Mouse (Mus musculus) spleen, adult 2 months (tissue): Measurements from ENCODE around the gene Gm30191. TPM values are rescaled to one million over a fixed set of nuclear protein-coding genes. Genes with fewer than 3 reads are reported as not detected.

ENCODE experiments used
- DNase-seq, 2 experiments: peaks; one replicate each; pipeline versions ENCODE4 v3.0.0 to v3.0.0-alpha.2; 2012 to 2021; ENCODE audit warnings: low spot score in 2 of 2, low read depth in 1 of 2
- H3K27ac ChIP-seq: fragments of 200-500 bp; 2 replicates; pipeline ENCODE4 v1.5.1; 2012; ENCODE audit warnings: low read length, inconsistent platforms; ENCODE audit not compliant: insufficient read depth
- H3K27me3 ChIP-seq: fragments of 200-500 bp; 2 replicates; pipeline ENCODE4 v1.6.1; 2012; ENCODE audit warnings: mild to moderate bottlenecking, moderate library complexity, low read length, inconsistent platforms; ENCODE audit not compliant: control insufficient read depth, insufficient read depth
- H3K36me3 ChIP-seq: fragments of 200-500 bp; 2 replicates; pipeline ENCODE4 v1.6.1; 2012; ENCODE audit warnings: mild to moderate bottlenecking, low read length, inconsistent platforms; ENCODE audit not compliant: control insufficient read depth, insufficient read depth
- H3K4me1 ChIP-seq: fragments of 200-500 bp; 2 replicates; pipeline ENCODE4 v1.6.1; 2011; ENCODE audit warnings: inconsistent platforms; ENCODE audit not compliant: control insufficient read depth, insufficient read depth, insufficient read length
- H3K4me3 ChIP-seq: fragments of 200-500 bp; 2 replicates; pipeline ENCODE4 v1.5.1; 2011; ENCODE audit warnings: mild to moderate bottlenecking, inconsistent platforms; ENCODE audit not compliant: insufficient read depth, insufficient read length; ENCODE audit errors: extremely low read depth
- CTCF ChIP-seq: fragments of 200-500 bp; IDR thresholded peaks from 2 replicates; pipeline ENCODE4 v1.5.1; 2011; ENCODE audit warnings: mild to moderate bottlenecking, inconsistent platforms; ENCODE audit not compliant: insufficient read depth, insufficient read length, insufficient replicate concordance; ENCODE audit errors: extremely low read depth
- POLR2A ChIP-seq: fragments of 200-500 bp; IDR thresholded peaks from 2 replicates; pipeline ENCODE4 v1.6.1; 2011; ENCODE audit warnings: low read depth, low read length, inconsistent platforms
- WGBS: fragments of 180-500 bp; shearing (Covaris S2); methylation state at CpG from one replicate; pipeline ENCODE4 v1.1.7; 2018; 5-methylcytosine and 5-hydroxymethylcytosine counted together
- polyA plus RNA-seq: library from polyadenylated mRNA; depleted of rRNA; stranded (reverse); fragments of >200 nt; gene quantifications from 2 replicates; pipeline ENCODE4 v1.2.3, GENCODE M21; 2012

Gm30191 gene
- polyA plus RNA-seq, 1 experiment = not detected

- 90% methylated on average over 7 of the region's 7 CpGs for WGBS
Measured at GRCm38 (mm10) chr4:134271979-134272378, 25.2 kb downstream of the Gm30191 start.

GRCm38 (mm10) chr4:134272731-134273416 is 26.1 kb downstream of the Gm30191 start:
- Histone ChIP-seq H3K4me3 (0 out of 2 replicates have a peak overlapping the region, but pooled peaks have one; percentile 11), H3K27me3 (no peaks in the 10 kb centered on the region), H3K36me3 (0 out of 2 replicates have a peak, but pooled peaks cover 2% of the 10 kb centered on the region), H3K4me1 (peaks cover 7% of the 10 kb centered on the region; the same call in 1 of the 2 replicates), H3K27ac (no peak overlapping the region)
- 5% methylated on average over 12 of the region's 13 CpGs for WGBS
- TF ChIP-seq CTCF (no peak), POLR2A (no peak)
- DNase-seq = no peak

More at GRCm38 (mm10) chr4:134271979-134272378, 25.2 kb downstream of the Gm30191 start:
- no peak for DNase-seq
- no peak overlapping the region for H3K27ac ChIP-seq
- H3K27me3 ChIP-seq = no peaks in the 10 kb centered on the region
- H3K4me1 ChIP-seq = peaks cover 7% of the 10 kb centered on the region; the same call in 1 of the 2 replicates
- H3K4me3 ChIP-seq = no peak overlapping the region
- TF ChIP-seq POLR2A (no peak), CTCF (no peak)
- 0 out of 2 replicates have a peak, but pooled peaks cover 2% of the 10 kb centered on the region for H3K36me3 ChIP-seq

- H3K27ac ChIP-seq = peak overlapping the region; percentile 54
- peak; percentile 8; the same call in 1 of the 2 replicates for TF ChIP-seq POLR2A
- TF ChIP-seq CTCF = no peak
- peaks cover 6% of the 10 kb centered on the region for H3K36me3 ChIP-seq
- H3K4me1 ChIP-seq = peaks cover 7% of the 10 kb centered on the region; the same call in 1 of the 2 replicates
- no peaks in the 10 kb centered on the region for H3K27me3 ChIP-seq
- peak overlapping the region; percentile 25; the same call in 1 of the 2 replicates for H3K4me3 ChIP-seq
- whole genome bisulfite sequencing = 3% methylated on average over 14 of the region's 14 CpGs
- peak; percentile 55 to 81 for DNase-seq
Measured at GRCm38 (mm10) chr4:134273417-134274345, 26.9 kb downstream of the Gm30191 start.

- no peak for DNase-seq
- no peak for TF ChIP-seq POLR2A
- TF ChIP-seq CTCF = no peak
- Histone ChIP-seq H3K4me1 (peaks cover 11% of the 10 kb centered on the region; the same call in 1 of the 2 replicates), H3K27ac (no peak overlapping the region), H3K36me3 (peaks cover 9% of the 10 kb centered on the region), H3K4me3 (no peak overlapping the region), H3K27me3 (no peaks in the 10 kb centered on the region)
- 82% methylated on average over 2 of the region's 2 CpGs for WGBS
Measured at GRCm38 (mm10) chr4:134284942-134285341, 38.2 kb downstream of the Gm30191 start.

- Histone ChIP-seq H3K27me3 (no peaks in the 10 kb centered on the region), H3K4me1 (peaks cover 11% of the 10 kb centered on the region; the same call in 1 of the 2 replicates), H3K4me3 (peak overlapping the region; percentile 99), H3K36me3 (peaks cover 8% of the 10 kb centered on the region), H3K27ac (peak overlapping the region; percentile 64)
- DNase-seq = no peak
- no peak for TF ChIP-seq CTCF
- TF ChIP-seq POLR2A = no peak
- WGBS = 2% methylated on average over 59 of the region's 59 CpGs
Measured at GRCm38 (mm10) chr4:134286226-134287167, 39.8 kb downstream of the Gm30191 start.

GRCm38 (mm10) chr4:134287168-134287564 is 40.4 kb downstream of the Gm30191 start:
- WGBS = under 1% methylated on average over 30 of the region's 59 CpGs
- Histone ChIP-seq H3K4me3 (peak overlapping the region; percentile 99), H3K36me3 (peaks cover 6% of the 10 kb centered on the region), H3K4me1 (peaks cover 11% of the 10 kb centered on the region; the same call in 1 of the 2 replicates), H3K27ac (peak overlapping the region; percentile 97), H3K27me3 (no peaks in the 10 kb centered on the region)
- peak; percentile 82 to 93 for DNase-seq
- TF ChIP-seq CTCF = no peak
- peak; percentile 59; the same call in 1 of the 2 replicates for TF ChIP-seq POLR2A
